Mouse (Mus musculus) MEL (cell line): ENCODE data around the gene Atp6v1d. TPM values are rescaled to one million over a fixed set of nuclear protein-coding genes. Genes with fewer than 3 reads are reported as not detected.

Experiments
- DNase-seq: peaks from one replicate; pipeline ENCODE4 v3.0.0; 2011; ENCODE audit warnings: low read depth, low spot score
- H3K27ac ChIP-seq: 2 replicates; pipeline ENCODE4 v1.5.1; 2012; ENCODE audit warnings: low read depth, mild to moderate bottlenecking, control low read depth, low read length, moderate library complexity; ENCODE audit not compliant: control insufficient read depth
- H3K27me3 ChIP-seq, 2 experiments: fragments of 150-350 bp in 1 of 2; sonication (generic) in 1 of 2; 2 replicates each; pipeline ENCODE4 v1.6.1; 2012; ENCODE audit warnings: low read length in 2 of 2, mild to moderate bottlenecking in 2 of 2, improper control_type of control experiment in 1 of 2, moderate library complexity in 1 of 2; ENCODE audit not compliant: insufficient read depth in 2 of 2, control insufficient read depth in 1 of 2
- H3K36me3 ChIP-seq, 2 experiments: 2 replicates each; pipeline ENCODE4 v1.6.1; 2012 to 2014; ENCODE audit warnings: low read length in 2 of 2, improper control_type of control experiment in 1 of 2, inconsistent platforms in 1 of 2, mild to moderate bottlenecking in 1 of 2; ENCODE audit not compliant: insufficient read depth in 2 of 2, control insufficient read depth in 1 of 2
- H3K4me1 ChIP-seq, 2 experiments: fragments of 150-350 bp in 1 of 2; sonication (generic) in 1 of 2; 2 replicates each; pipeline ENCODE4 v1.6.1; 2012; ENCODE audit warnings: low read length in 2 of 2, improper control_type of control experiment in 1 of 2, mild to moderate bottlenecking in 1 of 2; ENCODE audit not compliant: insufficient read depth in 2 of 2, control insufficient read depth in 1 of 2
- H3K4me3 ChIP-seq, 2 experiments: fragments of 150-350 bp in 1 of 2; sonication (generic) in 1 of 2; 2 replicates each; pipeline ENCODE4 v1.5.1; 2012; ENCODE audit warnings: low read depth in 2 of 2, low read length in 2 of 2, mild to moderate bottlenecking in 2 of 2, moderate library complexity in 2 of 2, control low read depth in 1 of 2, improper control_type of control experiment in 1 of 2; ENCODE audit not compliant: control insufficient read depth in 1 of 2, insufficient read depth in 1 of 2
- H3K79me2 ChIP-seq: 2 replicates; pipeline ENCODE4 v1.6.1; 2012; ENCODE audit warnings: mild to moderate bottlenecking, low read length, moderate library complexity; ENCODE audit not compliant: control insufficient read depth, poor library complexity, insufficient read depth
- H3K9ac ChIP-seq: 2 replicates; pipeline ENCODE4 v1.6.1; 2012; ENCODE audit warnings: low read depth, mild to moderate bottlenecking, control low read depth, low read length, moderate library complexity; ENCODE audit not compliant: control insufficient read depth, poor library complexity, severe bottlenecking
- H3K9me3 ChIP-seq: fragments of 150-350 bp; sonication (generic); replicated peaks from 2 replicates; pipeline ENCODE4 v1.6.1; 2012; ENCODE audit warnings: mild to moderate bottlenecking, low read length, improper control_type of control experiment, moderate library complexity; ENCODE audit not compliant: insufficient read depth
- E2F4 ChIP-seq: IDR thresholded peaks from 2 replicates; pipeline ENCODE4 v1.6.1; 2011; ENCODE audit warnings: low read depth, low read length, improper control_type of control experiment, borderline replicate concordance
- EP300 ChIP-seq, 2 experiments: IDR thresholded peaks; 2 replicates each; pipeline ENCODE4 v1.6.1; 2011; ENCODE audit warnings: improper control_type of control experiment in 2 of 2, low read length in 2 of 2, low read depth in 1 of 2, mild to moderate bottlenecking in 1 of 2
- ETS1 ChIP-seq: IDR thresholded peaks from 2 replicates; pipeline ENCODE4 v1.6.1; 2012; ENCODE audit warnings: low read depth, mild to moderate bottlenecking, inconsistent platforms, low read length, improper control_type of control experiment, moderate library complexity
- GATA1 ChIP-seq: IDR thresholded peaks from 2 replicates; pipeline ENCODE4 v1.6.1; 2011; ENCODE audit warnings: low read depth, low read length, improper control_type of control experiment
- JUND ChIP-seq: IDR thresholded peaks from 2 replicates; pipeline ENCODE4 v1.6.1; 2011; ENCODE audit warnings: low read depth, mild to moderate bottlenecking, improper control_type of control experiment, low read length
- MAX ChIP-seq: IDR thresholded peaks from 2 replicates; pipeline ENCODE4 v1.6.1; 2011; ENCODE audit warnings: low read length, improper control_type of control experiment
- MAZ ChIP-seq: IDR thresholded peaks from 2 replicates; pipeline ENCODE4 v1.6.1; 2012; ENCODE audit warnings: low read depth, mild to moderate bottlenecking, inconsistent platforms, low read length, improper control_type of control experiment
- MEF2A ChIP-seq: IDR thresholded peaks from 2 replicates; pipeline ENCODE4 v1.6.1; 2014; ENCODE audit warnings: low read depth, mild to moderate bottlenecking, inconsistent platforms, low read length, improper control_type of control experiment; ENCODE audit not compliant: poor library complexity, insufficient replicate concordance, severe bottlenecking; ENCODE audit errors: extremely low read depth
- MXI1 ChIP-seq: IDR thresholded peaks from 2 replicates; pipeline ENCODE4 v1.6.1; 2011; ENCODE audit warnings: mild to moderate bottlenecking, low read depth, low read length, improper control_type of control experiment
- NELFE ChIP-seq: IDR thresholded peaks from 2 replicates; pipeline ENCODE4 v1.6.1; 2011; ENCODE audit warnings: low read depth, low read length, improper control_type of control experiment
- POLR2A ChIP-seq, 2 experiments: IDR thresholded peaks; 2 replicates each; pipeline ENCODE4 v1.6.1; 2011 to 2012; ENCODE audit warnings: low read length in 2 of 2, mild to moderate bottlenecking in 2 of 2, control low read depth in 1 of 2, improper control_type of control experiment in 1 of 2, low read depth in 1 of 2, moderate library complexity in 1 of 2; ENCODE audit not compliant: control insufficient read depth in 1 of 2, insufficient read depth in 1 of 2, poor library complexity in 1 of 2
- RCOR1 ChIP-seq: IDR thresholded peaks from 2 replicates; pipeline ENCODE4 v1.6.1; 2012; ENCODE audit warnings: low read depth, mild to moderate bottlenecking, inconsistent platforms, low read length, improper control_type of control experiment
- SIN3A ChIP-seq: IDR thresholded peaks from 2 replicates; pipeline ENCODE4 v1.6.1; 2012; ENCODE audit warnings: low read length, improper control_type of control experiment, inconsistent platforms
- TAL1 ChIP-seq: IDR thresholded peaks from 2 replicates; pipeline ENCODE4 v1.6.1; 2012; ENCODE audit warnings: mild to moderate bottlenecking, inconsistent platforms, low read length, moderate library complexity, mixed read lengths
- TBP ChIP-seq: IDR thresholded peaks from 2 replicates; pipeline ENCODE4 v1.8.0; 2011; ENCODE audit warnings: low read depth, low read length, improper control_type of control experiment
- TCF12 ChIP-seq: IDR thresholded peaks from 2 replicates; pipeline ENCODE4 v1.6.1; 2014; ENCODE audit warnings: low read depth, mild to moderate bottlenecking, inconsistent platforms, low read length, improper control_type of control experiment, moderate library complexity
- UBTF ChIP-seq: IDR thresholded peaks from 2 replicates; pipeline ENCODE4 v1.6.1; 2012; ENCODE audit warnings: low read depth, mild to moderate bottlenecking, inconsistent platforms, low read length, improper control_type of control experiment, moderate library complexity, borderline replicate concordance; ENCODE audit not compliant: insufficient read depth
- ZKSCAN1 ChIP-seq: IDR thresholded peaks from 2 replicates; pipeline ENCODE4 v1.6.1; 2012; ENCODE audit warnings: low read depth, mild to moderate bottlenecking, inconsistent platforms, low read length, improper control_type of control experiment, moderate library complexity
- ZMIZ1 ChIP-seq: IDR thresholded peaks from 2 replicates; pipeline ENCODE4 v1.6.1; 2012; ENCODE audit warnings: low read depth, mild to moderate bottlenecking, inconsistent platforms, low read length, improper control_type of control experiment, moderate library complexity
- ZNF384 ChIP-seq: IDR thresholded peaks from 2 replicates; pipeline ENCODE4 v1.6.1; 2012; ENCODE audit warnings: low read depth, mild to moderate bottlenecking, inconsistent platforms, low read length, improper control_type of control experiment
- polyA plus RNA-seq, 2 experiments: library from polyadenylated mRNA; stranded (reverse) in 1 of 2; unstranded in 1 of 2; fragments of >175 nt in 1 of 2; fragments of >200 nt in 1 of 2; gene quantifications; 2 replicates each; pipeline versions ENCODE4 v1.2.1 to v1.2.4; 2012; ENCODE audit warnings: low replicate concordance in 2 of 2, low read depth in 1 of 2; ENCODE audit not compliant: insufficient read length in 2 of 2, insufficient read depth in 1 of 2, missing spikeins in 1 of 2
- total RNA-seq: library from RNA; depleted of rRNA; stranded (reverse); fragments of 300-350 nt; gene quantifications from 2 replicates; pipeline ENCODE4 v1.2.3, GENCODE M21; 2012

Atp6v1d gene
- total and polyA plus RNA-seq, 3 experiments, result 27.0 to 51.7 TPM; not detected in 1

- TF ChIP-seq ZMIZ1 (peak; percentile 25; the same call in 1 of the 2 replicates), JUND (no peak), MEF2A (no peak), ZKSCAN1 (no peak)
- TF ChIP-seq, all 39 proteins: peak for 19
Observed at GRCm38 (mm10) chr12:78861496-78862253, at the start of gene Atp6v1d, which contains the start of gene Eif2s1 (continued).

- TF ChIP-seq SIN3A (peak; percentile 75; the same call in 1 of the 2 replicates), UBTF (no peak), TAL1 (peak; percentile 88), MAX (no peak), NELFE (peak; percentile 45), RCOR1 (no peak; the same call in 1 of the 2 replicates), E2F4 (no peak), POLR2A (IDR thresholded peaks at IDR 0.05; ENCODE audit: control insufficient read depth in 1 of 2, insufficient read depth in 1 of 2, low read depth in 1 of 2, low read length in 2 of 2, poor library complexity in 1 of 2) (peak in 1 of 2 experiments; percentile 14; a peak in 1 of 4 replicates), MXI1 (peak; percentile 72), TBP (peak; percentile 68), JUND (peak; percentile 47; the same call in 1 of the 2 replicates), ZKSCAN1 (no peak), ZMIZ1 (0 out of 2 replicates have a peak, but pooled peaks have one; percentile 33), MAZ (peak; percentile 38; the same call in 1 of the 2 replicates), TCF12 (peak; percentile 72; the same call in 1 of the 2 replicates), ETS1 (peak; percentile 32; the same call in 1 of the 2 replicates), ZNF384 (no peak), GATA1 (peak; percentile 90), EP300 (IDR thresholded peaks at IDR 0.05; ENCODE audit: low read depth in 1 of 2, low read length in 2 of 2) (peak; percentile 85 to 87)
- Histone ChIP-seq H3K79me2 (no peaks in the 10 kb centered on the region; the same call in 1 of the 2 replicates), H3K9ac (peak overlapping the region; percentile 75), H3K4me3 (peak overlapping the region; percentile 57 to 62), H3K4me1 (peaks cover 3 to 19% of the 10 kb centered on the region in 2 experiments), H3K27ac (peak overlapping the region; percentile 79), H3K27me3 (no peaks in the 10 kb centered on the region), H3K36me3 (peaks cover 0 to 14% of the 10 kb centered on the region in 2 experiments; a peak in 2 of 4 replicates), H3K9me3 (no peaks in the 10 kb centered on the region)
- peak; percentile 92 for DNase-seq
Observed at GRCm38 (mm10) chr12:78910684-78911461, 49.4 kb upstream of the Atp6v1d start.
